Mouse (Mus musculus): Measurements from ENCODE around the gene Tmem129.

DNA sequence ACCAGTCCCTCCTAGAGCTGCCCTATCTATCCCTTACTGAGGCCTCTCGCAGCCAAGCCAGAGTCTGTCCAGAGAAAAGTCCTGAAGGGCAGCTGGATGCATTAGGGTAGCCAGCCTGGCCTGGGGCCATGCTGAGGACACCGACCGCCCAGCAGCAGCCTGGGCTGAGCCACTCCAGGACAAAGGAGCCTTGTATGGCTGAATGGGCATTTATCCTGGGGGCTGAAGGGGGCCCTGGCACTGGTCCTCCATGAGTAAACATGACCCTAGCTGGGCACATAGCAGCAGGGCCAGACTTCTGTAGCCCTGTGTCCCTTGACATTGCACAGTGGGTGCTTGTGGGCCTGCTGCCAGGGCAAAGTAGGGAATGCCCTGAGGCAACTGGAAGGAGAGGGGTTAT is 16.2 kb upstream of the Tmem129 start:
- TF ChIP-seq CTCF (IDR thresholded peaks at IDR 0.05 in 2 of 3, conservative IDR thresholded peaks at IDR 0.05 in 1 of 3; ENCODE audit: control insufficient read depth in 1 of 3, insufficient read depth in 1 of 3, low read depth in 2 of 3, low read length in 3 of 3, poor library complexity in 1 of 3, severe bottlenecking in 1 of 3) (no peak), MAX (IDR thresholded peaks at IDR 0.05; ENCODE audit: low read length) (no peak), E2F4 (IDR thresholded peaks at IDR 0.05; ENCODE audit: borderline replicate concordance, low read depth, low read length) (no peak), MXI1 (IDR thresholded peaks at IDR 0.05; ENCODE audit: low read depth, low read length) (no peak), ZNF384 (IDR thresholded peaks at IDR 0.05; ENCODE audit: low read depth, low read length) (no peak), USF1 (IDR thresholded peaks at IDR 0.05; ENCODE audit: low read depth, low read length) (no peak), ZMIZ1 (IDR thresholded peaks at IDR 0.05; ENCODE audit: low read depth, low read length) (no peak), EP300 (IDR thresholded peaks at IDR 0.05; ENCODE audit: low read depth in 1 of 2, low read length in 2 of 2) (no peak), TAL1 (IDR thresholded peaks at IDR 0.05; ENCODE audit: low read length) (no peak), BHLHE40 (IDR thresholded peaks at IDR 0.05; ENCODE audit: borderline replicate concordance, low read depth, low read length) (no peak)

Measured in MEL (cell line).